Mouse (Mus musculus): ENCODE results near the gene Rhobtb3.

GRCm38 (mm10) chr13:75840752-75841285, 102.9 kb downstream of the Rhobtb3 start:
- TF ChIP-seq CTCF (conservative IDR thresholded peaks at IDR 0.05; ENCODE audit: low read length) (no peak), NANOG (IDR thresholded peaks at IDR 0.05; ENCODE audit: borderline replicate concordance, low read length) (no peak), POU5F1 (IDR thresholded peaks at IDR 0.05; ENCODE audit: borderline replicate concordance, low read length) (no peak)
